Mouse (Mus musculus): Measurements from ENCODE around the gene Neil3. TPM values are rescaled to one million over a fixed set of nuclear protein-coding genes. Genes with fewer than 3 reads are reported as not detected.

Gene Neil3
- polyA plus RNA-seq, 1 experiment from 2014 or later: 37.0 TPM

GRCm38 (mm10) chr8:53619196-53619595 is 19.7 kb downstream of the Neil3 start:
- Histone ChIP-seq H3K9me3 (ENCODE audit: low read depth, low read length) (no peaks in the 10 kb centered on the region), H3K36me3 (ENCODE audit: insufficient read depth) (no peaks in the 10 kb centered on the region), H3K4me1 (ENCODE audit: insufficient read depth) (no peaks in the 10 kb centered on the region), H3K4me2 (no peak overlapping the region), H3K9ac (no peak overlapping the region), H3K4me3 (ENCODE audit: low read depth, low read length) (no peak overlapping the region), H3K27ac (ENCODE audit: low read depth) (no peak overlapping the region), H3K27me3 (ENCODE audit: insufficient read depth, low read length) (no peaks in the 10 kb centered on the region)
- 87% methylated on average over 3 of the region's 3 CpGs for WGBS
- TF ChIP-seq CTCF (IDR thresholded peaks at IDR 0.05; ENCODE audit: low read depth): no peak
- no peak for ATAC-seq (ENCODE audit: insufficient read depth)
- no peak for DNase-seq

- DNase-seq: no peak
- ATAC-seq (ENCODE audit: insufficient read depth): no peak
- no peak for TF ChIP-seq CTCF (IDR thresholded peaks at IDR 0.05; ENCODE audit: low read depth)
- H3K9me3 ChIP-seq (ENCODE audit: low read depth, low read length): no peaks in the 10 kb centered on the region
- no peaks in the 10 kb centered on the region for H3K27me3 ChIP-seq (ENCODE audit: insufficient read depth, low read length)
- no peaks in the 10 kb centered on the region for H3K4me1 ChIP-seq (ENCODE audit: insufficient read depth)
- no peak overlapping the region for H3K4me2 ChIP-seq
- H3K9ac ChIP-seq: no peak overlapping the region
- 67% methylated on average over 8 of the region's 8 CpGs for WGBS
- no peak overlapping the region for H3K4me3 ChIP-seq (ENCODE audit: low read depth, low read length)
- H3K36me3 ChIP-seq (ENCODE audit: insufficient read depth): no peaks in the 10 kb centered on the region
- H3K27ac ChIP-seq (ENCODE audit: low read depth): no peak overlapping the region
Observed at GRCm38 (mm10) chr8:53614288-53614646, 24.6 kb downstream of the Neil3 start.

- Histone ChIP-seq H3K4me3 (ENCODE audit: low read depth, low read length) (no peak overlapping the region), H3K27ac (ENCODE audit: low read depth) (no peak overlapping the region), H3K9me3 (ENCODE audit: low read depth, low read length) (no peaks in the 10 kb centered on the region), H3K4me2 (no peak overlapping the region), H3K27me3 (ENCODE audit: insufficient read depth, low read length) (no peaks in the 10 kb centered on the region), H3K4me1 (ENCODE audit: insufficient read depth) (no peaks in the 10 kb centered on the region), H3K36me3 (ENCODE audit: insufficient read depth) (no peaks in the 10 kb centered on the region), H3K9ac (no peak overlapping the region)
- TF ChIP-seq CTCF (IDR thresholded peaks at IDR 0.05; ENCODE audit: low read depth): no peak
- WGBS: 93% methylated on average over 7 of the region's 7 CpGs
- DNase-seq: no peak
- ATAC-seq (ENCODE audit: insufficient read depth): no peak
Observed at GRCm38 (mm10) chr8:53613577-53614287, 25.1 kb downstream of the Neil3 start.

GRCm38 (mm10) chr8:53612297-53612696 is 26.6 kb downstream of the Neil3 start:
- Histone ChIP-seq H3K4me3 (ENCODE audit: low read depth, low read length) (no peak overlapping the region), H3K27me3 (ENCODE audit: insufficient read depth, low read length) (no peaks in the 10 kb centered on the region), H3K9me3 (ENCODE audit: low read depth, low read length) (no peaks in the 10 kb centered on the region), H3K9ac (no peak overlapping the region), H3K36me3 (ENCODE audit: insufficient read depth) (no peaks in the 10 kb centered on the region), H3K27ac (ENCODE audit: low read depth) (no peak overlapping the region), H3K4me2 (no peak overlapping the region), H3K4me1 (ENCODE audit: insufficient read depth) (no peaks in the 10 kb centered on the region)
- DNase-seq (no peak), ATAC-seq (ENCODE audit: insufficient read depth) (no peak)
- TF ChIP-seq CTCF (IDR thresholded peaks at IDR 0.05; ENCODE audit: low read depth): 0 out of 2 replicates have a peak, but pooled peaks have one; percentile 25
- WGBS: 66% methylated on average over 7 of the region's 7 CpGs

- Histone ChIP-seq H3K27me3 (ENCODE audit: insufficient read depth, low read length) (no peaks in the 10 kb centered on the region), H3K4me2 (no peak overlapping the region), H3K4me3 (ENCODE audit: low read depth, low read length) (no peak overlapping the region), H3K9ac (no peak overlapping the region), H3K27ac (ENCODE audit: low read depth) (no peak overlapping the region), H3K9me3 (ENCODE audit: low read depth, low read length) (no peaks in the 10 kb centered on the region), H3K4me1 (ENCODE audit: insufficient read depth) (no peaks in the 10 kb centered on the region), H3K36me3 (ENCODE audit: insufficient read depth) (0 out of 2 replicates have a peak, but pooled peaks cover 8% of the 10 kb centered on the region)
- DNase-seq: peak; percentile 74
- 32% methylated on average over 3 of the region's 3 CpGs for WGBS
- ATAC-seq (ENCODE audit: insufficient read depth): peak; percentile 75
- TF ChIP-seq CTCF (IDR thresholded peaks at IDR 0.05; ENCODE audit: low read depth): peak; percentile 88
Observed at GRCm38 (mm10) chr8:53607040-53607439, 31.8 kb downstream of the Neil3 start.

- no peak overlapping the region for H3K9ac ChIP-seq
- 0 out of 2 replicates have a peak, but pooled peaks cover 8% of the 10 kb centered on the region for H3K36me3 ChIP-seq (ENCODE audit: insufficient read depth)
- no peak overlapping the region for H3K4me3 ChIP-seq (ENCODE audit: low read depth, low read length)
- WGBS: 85% methylated on average over 5 of the region's 5 CpGs
- ATAC-seq (ENCODE audit: insufficient read depth) (no peak), DNase-seq (no peak)
- H3K4me2 ChIP-seq: no peak overlapping the region
- H3K4me1 ChIP-seq (ENCODE audit: insufficient read depth): no peaks in the 10 kb centered on the region
- H3K27ac ChIP-seq (ENCODE audit: low read depth): no peak overlapping the region
- TF ChIP-seq CTCF (IDR thresholded peaks at IDR 0.05; ENCODE audit: low read depth): no peak
- H3K9me3 ChIP-seq (ENCODE audit: low read depth, low read length): no peaks in the 10 kb centered on the region
- no peaks in the 10 kb centered on the region for H3K27me3 ChIP-seq (ENCODE audit: insufficient read depth, low read length)
Observed at GRCm38 (mm10) chr8:53604906-53605305, 34.0 kb downstream of the Neil3 start.

GRCm38 (mm10) chr8:53603672-53604071 is 35.2 kb downstream of the Neil3 start:
- WGBS: 70% methylated on average over 4 of the region's 4 CpGs
- H3K4me3 ChIP-seq (ENCODE audit: low read depth, low read length): no peak overlapping the region
- no peaks in the 10 kb centered on the region for H3K9me3 ChIP-seq (ENCODE audit: low read depth, low read length)
- no peak for TF ChIP-seq CTCF (IDR thresholded peaks at IDR 0.05; ENCODE audit: low read depth)
- no peak overlapping the region for H3K9ac ChIP-seq
- ATAC-seq (ENCODE audit: insufficient read depth) (no peak), DNase-seq (no peak)
- no peak overlapping the region for H3K27ac ChIP-seq (ENCODE audit: low read depth)
- H3K27me3 ChIP-seq (ENCODE audit: insufficient read depth, low read length): no peaks in the 10 kb centered on the region
- H3K36me3 ChIP-seq (ENCODE audit: insufficient read depth): 0 out of 2 replicates have a peak, but pooled peaks cover 15% of the 10 kb centered on the region
- H3K4me1 ChIP-seq (ENCODE audit: insufficient read depth): no peaks in the 10 kb centered on the region
- no peak overlapping the region for H3K4me2 ChIP-seq

Data from lung, embryonic 14.5 days (tissue).